Mouse (Mus musculus) forebrain, embryonic 11.5 days (tissue): ENCODE data around the gene Blnk. TPM values are rescaled to one million over a fixed set of nuclear protein-coding genes. Genes with fewer than 3 reads are reported as not detected.

Experiments
- ATAC-seq: fragments of 200-750 bp; cut with Nextera tagmentation; replicated peaks from 2 replicates; pipeline ENCODE4 v1.8.0; 2017; ENCODE audit warnings: moderate TSS enrichment; ENCODE audit not compliant: low FRiP score
- DNase-seq: peaks from one replicate; pipeline ENCODE4 v3.0.0-alpha.2; 2017; ENCODE audit warnings: low spot score
- H3K27ac ChIP-seq: fragments of 300-500 bp; sonication (generic); 2 replicates; pipeline ENCODE4 v1.5.1; 2014; ENCODE audit warnings: low read depth, low read length
- H3K27me3 ChIP-seq: fragments of 300-500 bp; sonication (generic); 2 replicates; pipeline ENCODE4 v1.6.1; 2014; ENCODE audit warnings: mild to moderate bottlenecking, low read length, mixed read lengths; ENCODE audit not compliant: control insufficient read depth, insufficient read depth
- H3K36me3 ChIP-seq: fragments of 300-500 bp; sonication (generic); 2 replicates; pipeline ENCODE4 v1.6.1; 2014; ENCODE audit warnings: mild to moderate bottlenecking, low read length, moderate library complexity, mixed read lengths; ENCODE audit not compliant: control insufficient read depth, insufficient read depth
- H3K4me1 ChIP-seq: fragments of 300-500 bp; sonication (generic); replicated peaks from 2 replicates; pipeline ENCODE4 v1.6.1; 2014; ENCODE audit warnings: low read length, mixed read lengths; ENCODE audit not compliant: control insufficient read depth, insufficient read depth
- H3K4me2 ChIP-seq: fragments of 300-500 bp; sonication (generic); 2 replicates; pipeline ENCODE4 v1.6.1; 2014; ENCODE audit warnings: low read depth, mild to moderate bottlenecking, low read length, moderate library complexity, mixed read lengths; ENCODE audit not compliant: severe bottlenecking
- H3K4me3 ChIP-seq: fragments of 300-500 bp; sonication (generic); 2 replicates; pipeline ENCODE4 v1.5.1; 2014; ENCODE audit warnings: low read depth, low read length
- H3K9ac ChIP-seq: fragments of 300-500 bp; sonication (generic); 2 replicates; pipeline ENCODE4 v1.6.1; 2014; ENCODE audit warnings: low read length
- H3K9me3 ChIP-seq: fragments of 300-500 bp; sonication (generic); 2 replicates; pipeline ENCODE4 v1.6.1; 2016; ENCODE audit warnings: low read length, mixed read lengths; ENCODE audit not compliant: control insufficient read depth
- WGBS: fragments of 180-500 bp; shearing (Covaris S2); extraction: QIAGEN DNeasy Blood & Tissue Kit; methylation state at CpG from one replicate; pipeline ENCODE4 v1.1.7; 2014; 5-methylcytosine and 5-hydroxymethylcytosine counted together
- polyA plus RNA-seq: library from polyadenylated mRNA; unstranded; fragments of >200 nt; fragmentation: Nextera tagmentation; extraction: Ambion mirVana; gene quantifications from 2 replicates; pipeline ENCODE4 v1.2.1, GENCODE M21; 2014

Gene Blnk
- polyA plus RNA-seq, 1 experiment from 2014 or later = 0.41 TPM

DNA sequence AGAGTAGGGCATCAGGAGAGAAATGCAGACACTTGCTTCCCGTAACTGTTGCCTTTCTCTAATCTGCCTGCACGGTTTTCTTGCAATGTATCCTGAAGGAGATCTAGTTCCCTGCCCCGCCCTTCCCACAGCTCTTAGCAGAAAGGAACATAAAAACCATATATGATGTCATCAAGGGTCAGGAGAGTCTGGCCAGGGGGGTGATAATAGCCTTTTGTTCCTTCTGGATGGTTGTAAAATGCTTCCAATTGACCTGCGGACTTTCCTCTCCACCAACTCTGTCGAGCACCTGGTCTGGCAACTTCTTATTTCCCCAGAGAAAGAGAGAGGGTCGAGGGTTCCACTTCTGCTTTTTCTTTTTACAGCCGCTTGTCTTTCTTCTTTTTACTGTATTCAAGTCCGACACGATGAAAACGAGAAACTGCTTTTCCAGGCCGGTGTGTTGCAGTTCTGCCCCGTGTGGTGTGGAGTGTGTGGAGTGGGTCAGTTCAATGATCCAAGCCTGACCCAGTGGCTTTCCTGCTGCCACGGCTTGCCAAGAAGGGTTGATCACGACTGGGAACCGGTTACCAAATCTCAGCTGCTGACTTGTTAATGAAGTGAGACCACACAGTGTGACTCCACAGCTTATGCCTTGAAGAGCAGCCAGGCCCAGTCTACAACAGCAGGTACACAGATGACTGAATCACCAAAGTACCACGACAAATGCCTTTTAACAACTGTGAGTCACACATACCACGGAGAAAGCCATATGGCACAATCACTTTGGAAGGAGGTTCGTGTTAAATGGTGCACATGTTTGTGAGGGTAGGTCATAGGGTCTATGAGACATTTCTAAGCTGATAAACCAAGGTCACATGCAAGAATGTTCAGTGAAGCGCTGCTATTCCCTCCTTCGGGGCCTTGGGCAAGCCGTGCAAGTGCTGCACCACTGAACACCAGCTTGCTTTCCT is 1.4 kb upstream of the Blnk start:
- H3K36me3 ChIP-seq = no peaks in the 10 kb centered on the region
- no peak overlapping the region for H3K4me2 ChIP-seq
- H3K4me3 ChIP-seq = no peak overlapping the region
- H3K9ac ChIP-seq = no peak overlapping the region
- DNase-seq (no peak), ATAC-seq (no peak)
- 67% methylated on average over 21 of the region's 21 CpGs for WGBS
- no peaks in the 10 kb centered on the region for H3K9me3 ChIP-seq
- H3K27me3 ChIP-seq = no peaks in the 10 kb centered on the region
- H3K27ac ChIP-seq = no peak overlapping the region
- no peaks in the 10 kb centered on the region for H3K4me1 ChIP-seq

DNA sequence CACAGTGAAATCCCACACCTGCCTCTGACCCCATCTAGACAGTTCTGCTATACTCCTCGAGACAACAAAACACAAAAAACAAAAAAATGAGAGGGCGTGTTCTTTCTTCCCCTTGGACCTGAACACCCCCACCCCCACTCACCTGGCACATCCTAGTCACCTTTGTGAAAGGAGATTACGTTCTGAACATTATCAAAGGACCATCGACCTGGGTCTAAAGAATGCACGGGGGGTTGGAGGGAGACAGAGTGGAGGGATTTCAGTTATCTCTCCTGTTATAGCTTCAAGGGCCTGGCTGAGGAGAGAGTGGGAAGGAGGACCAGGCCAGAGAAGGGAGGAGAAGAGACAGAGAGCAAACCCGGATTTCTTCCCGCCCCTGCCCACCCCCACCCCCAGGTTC is 576 bp upstream of the Blnk start:
- Histone ChIP-seq H3K9me3 (no peaks in the 10 kb centered on the region), H3K27me3 (no peaks in the 10 kb centered on the region), H3K9ac (no peak overlapping the region), H3K36me3 (no peaks in the 10 kb centered on the region), H3K27ac (no peak overlapping the region), H3K4me2 (no peak overlapping the region), H3K4me1 (no peaks in the 10 kb centered on the region), H3K4me3 (no peak overlapping the region)
- 74% methylated on average over 7 of the region's 7 CpGs for WGBS
- DNase-seq (no peak), ATAC-seq (no peak)

DNA sequence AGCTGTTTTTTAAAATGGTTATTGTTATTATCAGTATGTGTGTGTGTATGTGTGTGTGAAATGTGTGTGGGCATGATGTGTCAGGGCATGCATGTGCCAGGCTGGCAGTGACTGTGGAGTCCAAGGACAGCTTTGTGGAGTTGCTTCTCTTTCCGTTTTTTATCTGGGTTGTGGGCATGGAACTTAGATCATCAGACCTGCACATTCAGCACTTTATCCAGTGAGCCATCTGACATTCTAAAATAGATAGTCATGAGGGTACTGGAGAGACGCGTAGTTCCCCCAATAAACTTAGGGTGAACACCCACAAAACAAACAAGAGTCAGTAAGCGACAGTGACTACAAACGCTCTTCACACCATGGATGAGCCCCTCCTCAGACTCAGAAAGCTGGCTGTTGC is 979 bp downstream of the Blnk start:
- ATAC-seq (no peak), DNase-seq (no peak)
- H3K9me3 ChIP-seq = no peaks in the 10 kb centered on the region
- H3K4me3 ChIP-seq = no peak overlapping the region
- H3K36me3 ChIP-seq = no peaks in the 10 kb centered on the region
- H3K27me3 ChIP-seq = no peaks in the 10 kb centered on the region
- no peak overlapping the region for H3K9ac ChIP-seq
- no peak overlapping the region for H3K4me2 ChIP-seq
- 95% methylated on average over 5 of the region's 5 CpGs for WGBS
- H3K4me1 ChIP-seq = no peaks in the 10 kb centered on the region
- no peak overlapping the region for H3K27ac ChIP-seq

DNA sequence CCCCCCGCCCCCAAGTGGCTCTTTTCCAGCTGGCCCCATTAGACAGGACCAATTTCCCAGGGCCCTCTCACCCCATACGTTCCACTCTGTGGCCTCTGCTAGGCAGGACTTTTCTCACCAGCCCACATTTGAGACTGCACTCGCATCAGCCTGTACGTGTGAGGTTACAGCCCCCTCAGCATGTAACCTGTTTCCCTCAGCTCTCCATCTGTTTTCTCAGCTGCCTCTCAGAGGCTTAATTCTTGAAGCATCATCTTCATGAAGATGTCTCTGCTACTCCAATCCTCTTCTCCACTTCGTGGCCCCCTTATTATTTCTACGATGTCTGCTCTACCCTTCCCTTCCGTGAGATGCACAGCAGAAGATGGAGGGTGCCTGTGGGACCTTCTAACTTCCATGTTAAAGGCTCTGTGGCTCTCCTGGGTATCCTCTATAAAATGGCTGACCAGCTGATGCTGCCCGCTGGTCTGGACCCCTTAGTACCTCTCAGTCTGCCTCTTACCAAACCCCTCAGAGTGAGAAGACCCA is 1.8 kb downstream of the Blnk start:
- H3K9me3 ChIP-seq = no peaks in the 10 kb centered on the region
- 86% methylated on average over 8 of the region's 8 CpGs for WGBS

DNA sequence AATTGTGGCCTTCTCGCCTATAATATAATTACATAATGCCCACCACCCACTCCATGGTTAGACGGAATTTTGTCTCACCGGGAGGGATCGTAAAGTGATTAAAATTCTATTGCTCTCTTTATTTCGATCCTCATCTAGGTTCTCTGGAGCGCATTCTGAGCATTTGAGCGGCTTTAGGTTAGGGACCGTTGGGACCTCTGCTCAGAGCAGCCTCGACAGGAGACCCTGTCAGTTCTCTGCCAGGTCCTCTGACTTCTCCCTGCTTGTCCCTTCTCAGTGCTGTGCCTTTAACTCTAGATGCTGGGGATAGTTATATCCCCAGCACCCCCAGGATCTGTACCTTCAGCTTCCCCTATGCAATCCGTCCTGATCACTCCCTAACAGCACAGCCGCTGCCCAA is 2.2 kb downstream of the Blnk start:
- no peak for ATAC-seq
- H3K4me1 ChIP-seq = no peaks in the 10 kb centered on the region
- H3K36me3 ChIP-seq = no peaks in the 10 kb centered on the region
- H3K9ac ChIP-seq = no peak overlapping the region
- H3K27me3 ChIP-seq = no peaks in the 10 kb centered on the region
- no peak overlapping the region for H3K27ac ChIP-seq
- H3K9me3 ChIP-seq = no peaks in the 10 kb centered on the region
- no peak for DNase-seq
- H3K4me2 ChIP-seq = no peak overlapping the region
- WGBS = 85% methylated on average over 11 of the region's 11 CpGs
- H3K4me3 ChIP-seq = no peak overlapping the region

More for the DNA sequence above, 1.8 kb downstream of the Blnk start:
- Histone ChIP-seq H3K27ac (no peak overlapping the region), H3K4me1 (no peaks in the 10 kb centered on the region), H3K4me3 (no peak overlapping the region), H3K4me2 (no peak overlapping the region), H3K36me3 (no peaks in the 10 kb centered on the region), H3K9ac (no peak overlapping the region), H3K27me3 (no peaks in the 10 kb centered on the region)
- ATAC-seq (no peak), DNase-seq (no peak)

DNA sequence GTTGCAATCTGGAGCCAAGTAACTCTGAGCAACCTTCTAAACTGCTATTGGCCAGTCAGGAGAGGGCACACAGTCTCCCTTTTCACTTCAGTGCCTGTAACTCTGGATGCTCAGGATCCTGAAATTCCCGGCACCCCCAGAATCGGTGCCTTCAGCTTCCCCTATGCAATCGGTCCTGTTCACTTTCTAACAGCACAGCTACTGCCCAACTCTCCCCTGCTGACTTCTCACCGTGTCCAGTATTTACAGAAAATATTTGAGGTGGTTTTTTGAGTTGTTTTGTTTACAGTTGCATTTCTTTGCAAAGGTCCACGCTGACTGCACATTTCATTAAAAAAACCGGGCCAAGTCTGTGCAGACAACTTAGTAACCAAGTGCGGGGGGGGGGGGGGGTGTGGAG is 2.7 kb downstream of the Blnk start:
- 75% methylated on average over 7 of the region's 7 CpGs for WGBS
- Histone ChIP-seq H3K27me3 (no peaks in the 10 kb centered on the region), H3K4me3 (no peak overlapping the region), H3K36me3 (no peaks in the 10 kb centered on the region), H3K27ac (no peak overlapping the region), H3K4me1 (no peaks in the 10 kb centered on the region), H3K9me3 (no peaks in the 10 kb centered on the region), H3K4me2 (no peak overlapping the region), H3K9ac (no peak overlapping the region)
- DNase-seq (no peak), ATAC-seq (no peak)

DNA sequence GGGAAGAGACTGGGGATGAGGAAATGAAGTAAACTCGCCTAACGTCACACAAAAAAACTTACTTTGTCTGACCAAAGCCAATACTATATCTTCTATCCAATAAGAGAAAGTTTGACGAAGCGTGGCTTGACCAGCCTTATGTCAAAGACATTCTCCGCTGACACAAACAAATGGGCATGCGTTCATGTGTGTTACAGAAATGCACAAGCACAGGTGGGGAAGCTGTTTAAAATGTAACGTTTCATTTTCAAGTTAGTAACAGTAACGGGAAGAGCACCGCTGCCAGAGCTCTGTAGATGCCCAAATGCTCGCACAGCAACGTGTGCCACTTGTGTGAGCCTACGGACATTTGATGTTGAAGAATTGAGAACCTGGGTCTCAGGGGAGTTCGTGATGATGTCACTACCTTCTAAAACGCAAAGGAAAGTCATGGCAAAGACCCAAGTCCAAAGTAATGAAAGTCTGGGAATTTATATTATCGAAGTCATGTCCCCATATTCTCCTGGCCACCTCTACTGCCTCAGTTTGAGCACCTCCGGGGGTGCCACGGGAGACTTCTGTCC is 3.5 kb downstream of the Blnk start:
- Histone ChIP-seq H3K9ac (no peak overlapping the region), H3K9me3 (no peaks in the 10 kb centered on the region), H3K36me3 (no peaks in the 10 kb centered on the region), H3K4me3 (no peak overlapping the region), H3K4me2 (no peak overlapping the region), H3K27ac (no peak overlapping the region), H3K4me1 (no peaks in the 10 kb centered on the region), H3K27me3 (no peaks in the 10 kb centered on the region; the same call in 1 of the 2 replicates)
- DNase-seq (no peak), ATAC-seq (no peak)
- 92% methylated on average over 17 of the region's 17 CpGs for WGBS

DNA sequence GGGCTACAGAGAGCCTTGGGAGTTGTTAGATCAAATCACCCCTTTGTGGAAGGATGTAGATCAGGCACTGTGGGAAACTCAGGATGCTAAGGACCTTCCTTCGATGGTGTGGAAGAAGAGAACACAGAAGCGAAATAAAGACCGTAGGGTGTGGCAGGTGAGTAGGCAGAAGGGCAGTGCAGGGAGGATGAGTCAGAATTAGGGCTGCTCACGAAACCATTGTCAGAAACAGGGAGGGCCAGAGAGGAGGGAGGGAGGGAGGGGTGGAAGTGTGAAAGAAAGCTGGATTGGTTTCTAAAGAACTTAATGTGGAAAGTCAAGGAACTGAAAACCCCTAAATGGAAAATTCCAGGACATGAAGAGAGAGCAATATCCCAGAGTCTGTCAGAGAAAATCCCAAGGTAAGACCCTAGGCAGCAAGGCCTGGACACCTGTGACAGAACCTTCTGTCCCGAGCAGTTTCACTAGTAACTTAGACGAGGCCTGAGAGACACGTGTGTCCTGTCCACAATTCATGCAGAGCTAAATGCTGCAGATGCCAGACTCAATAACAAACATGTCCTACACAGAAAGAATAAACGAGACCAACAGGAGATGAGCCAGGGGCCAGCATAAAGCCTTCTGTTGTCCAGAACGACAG is 4.3 kb downstream of the Blnk start:
- no peaks in the 10 kb centered on the region for H3K4me1 ChIP-seq
- 86% methylated on average over 9 of the region's 9 CpGs for WGBS
- ATAC-seq = no peak
- no peak overlapping the region for H3K4me2 ChIP-seq
- no peaks in the 10 kb centered on the region; the same call in 1 of the 2 replicates for H3K27me3 ChIP-seq
- no peak overlapping the region for H3K9ac ChIP-seq
- DNase-seq = no peak
- no peaks in the 10 kb centered on the region for H3K9me3 ChIP-seq
- H3K27ac ChIP-seq = no peak overlapping the region
- H3K4me3 ChIP-seq = no peak overlapping the region
- no peaks in the 10 kb centered on the region for H3K36me3 ChIP-seq
